Mouse (Mus musculus): Measurements from ENCODE around the gene Gm20532. TPM values are rescaled to one million over a fixed set of nuclear protein-coding genes. Genes with fewer than 3 reads are reported as not detected.

Gm20532 gene
- polyA plus RNA-seq, 1 experiment from 2014 or later, result not detected

DNA sequence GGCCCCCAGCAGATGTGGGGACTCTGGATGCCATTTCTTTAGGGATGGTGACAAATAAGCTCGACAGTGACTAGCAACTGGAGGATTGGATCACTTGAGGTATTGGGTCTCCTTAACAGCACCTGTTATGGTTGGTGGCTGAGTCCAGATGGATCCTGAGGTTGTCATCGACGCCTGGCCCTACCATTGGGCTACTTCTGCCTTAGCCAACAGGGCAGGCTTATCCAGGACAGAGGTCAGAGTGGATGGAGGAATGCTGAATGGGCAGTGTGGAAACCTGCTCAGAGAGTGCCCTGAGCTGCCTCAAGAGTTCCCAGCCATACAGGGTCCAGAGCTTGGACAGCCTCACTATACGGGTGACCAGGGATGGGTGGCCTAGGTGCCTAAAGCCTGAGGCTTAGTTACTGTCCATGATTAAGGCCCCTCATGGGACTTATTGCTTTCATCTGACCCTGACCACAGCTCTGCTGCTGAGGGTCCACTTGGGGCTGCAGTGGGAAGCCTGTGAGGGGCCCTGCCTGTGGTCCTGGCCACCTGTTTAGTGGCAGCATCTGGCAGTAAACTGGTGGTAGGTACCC, 47.6 kb downstream of the Gm20532 start:
- no peaks in the 10 kb centered on the region for H3K9me3 ChIP-seq (ENCODE audit: control insufficient read depth, low read length)
- no peak overlapping the region for H3K9ac ChIP-seq
- 79% methylated on average over 4 of the region's 4 CpGs for WGBS

GRCm38 (mm10) chr2:26634629-26635488, 48.4 kb downstream of the Gm20532 start:
- H3K27ac ChIP-seq, result no peak overlapping the region
- 68% methylated on average over 12 of the region's 12 CpGs for WGBS
- H3K4me2 ChIP-seq (replicated peaks), result no peak overlapping the region
- no peak overlapping the region for H3K4me3 ChIP-seq (replicated peaks; ENCODE audit: low read length)
- DNase-seq (ENCODE audit: low spot score) (no peak), ATAC-seq (ENCODE audit: low FRiP score) (no peak)
- H3K36me3 ChIP-seq (replicated peaks; ENCODE audit: control insufficient read depth, insufficient read depth), result peaks cover 55% of the 10 kb centered on the region
- peaks cover 49% of the 10 kb centered on the region for H3K4me1 ChIP-seq (replicated peaks; ENCODE audit: control insufficient read depth, insufficient read depth, low read length)
- no peaks in the 10 kb centered on the region for H3K9me3 ChIP-seq (ENCODE audit: control insufficient read depth, low read length)
- H3K9ac ChIP-seq, result no peak overlapping the region
- no peaks in the 10 kb centered on the region for H3K27me3 ChIP-seq (ENCODE audit: control insufficient read depth, insufficient read depth, low read length)

More for the DNA sequence above, 47.6 kb downstream of the Gm20532 start:
- Histone ChIP-seq H3K36me3 (replicated peaks; ENCODE audit: control insufficient read depth, insufficient read depth) (peaks cover 55% of the 10 kb centered on the region), H3K4me1 (replicated peaks; ENCODE audit: control insufficient read depth, insufficient read depth, low read length) (peaks cover 54% of the 10 kb centered on the region), H3K4me2 (replicated peaks) (no peak overlapping the region), H3K4me3 (replicated peaks; ENCODE audit: low read length) (no peak overlapping the region), H3K27ac (no peak overlapping the region), H3K27me3 (ENCODE audit: control insufficient read depth, insufficient read depth, low read length) (no peaks in the 10 kb centered on the region)
- no peak for ATAC-seq (ENCODE audit: low FRiP score)
- DNase-seq (ENCODE audit: low spot score), result no peak

GRCm38 (mm10) chr2:26635489-26636324, 49.3 kb downstream of the Gm20532 start:
- peaks cover 40% of the 10 kb centered on the region for H3K4me1 ChIP-seq (replicated peaks; ENCODE audit: control insufficient read depth, insufficient read depth, low read length)
- H3K4me3 ChIP-seq (replicated peaks; ENCODE audit: low read length), result no peak overlapping the region
- ATAC-seq (ENCODE audit: low FRiP score) (no peak), DNase-seq (ENCODE audit: low spot score) (no peak)
- no peak overlapping the region for H3K27ac ChIP-seq
- 75% methylated on average over 21 of the region's 21 CpGs for whole genome bisulfite sequencing
- no peaks in the 10 kb centered on the region for H3K27me3 ChIP-seq (ENCODE audit: control insufficient read depth, insufficient read depth, low read length)
- H3K9ac ChIP-seq, result no peak overlapping the region
- no peaks in the 10 kb centered on the region for H3K9me3 ChIP-seq (ENCODE audit: control insufficient read depth, low read length)
- H3K36me3 ChIP-seq (replicated peaks; ENCODE audit: control insufficient read depth, insufficient read depth), result peaks cover 55% of the 10 kb centered on the region
- no peak overlapping the region for H3K4me2 ChIP-seq (replicated peaks)

GRCm38 (mm10) chr2:26636325-26636635, 49.8 kb downstream of the Gm20532 start:
- Histone ChIP-seq H3K4me3 (replicated peaks; ENCODE audit: low read length) (no peak overlapping the region), H3K9ac (no peak overlapping the region), H3K27ac (no peak overlapping the region), H3K4me2 (replicated peaks) (no peak overlapping the region), H3K9me3 (ENCODE audit: control insufficient read depth, low read length) (no peaks in the 10 kb centered on the region), H3K36me3 (replicated peaks; ENCODE audit: control insufficient read depth, insufficient read depth) (peaks cover 55% of the 10 kb centered on the region), H3K27me3 (ENCODE audit: control insufficient read depth, insufficient read depth, low read length) (no peaks in the 10 kb centered on the region), H3K4me1 (replicated peaks; ENCODE audit: control insufficient read depth, insufficient read depth, low read length) (peaks cover 35% of the 10 kb centered on the region)
- no peak for ATAC-seq (ENCODE audit: low FRiP score)
- WGBS, result 46% methylated on average over 2 of the region's 2 CpGs
- no peak for DNase-seq (ENCODE audit: low spot score)

GRCm38 (mm10) chr2:26637316-26637932, 51.0 kb downstream of the Gm20532 start:
- no peak overlapping the region for H3K9ac ChIP-seq

GRCm38 (mm10) chr2:26638039-26638438, 51.6 kb downstream of the Gm20532 start:
- WGBS, result 83% methylated on average over 5 of the region's 5 CpGs
- DNase-seq (ENCODE audit: low spot score), result no peak
- Histone ChIP-seq H3K27me3 (ENCODE audit: control insufficient read depth, insufficient read depth, low read length) (no peaks in the 10 kb centered on the region), H3K4me2 (replicated peaks) (peak overlapping the region; percentile 87), H3K9ac (peak overlapping the region; percentile 96; the same call in 1 of the 2 replicates), H3K4me3 (replicated peaks; ENCODE audit: low read length) (peak overlapping the region; percentile 92; the same call in 1 of the 2 replicates), H3K9me3 (ENCODE audit: control insufficient read depth, low read length) (no peaks in the 10 kb centered on the region), H3K36me3 (replicated peaks; ENCODE audit: control insufficient read depth, insufficient read depth) (peaks cover 52% of the 10 kb centered on the region), H3K4me1 (replicated peaks; ENCODE audit: control insufficient read depth, insufficient read depth, low read length) (peaks cover 21% of the 10 kb centered on the region), H3K27ac (no peak overlapping the region)
- ATAC-seq (ENCODE audit: low FRiP score), result no peak

More at GRCm38 (mm10) chr2:26637316-26637932, 51.0 kb downstream of the Gm20532 start:
- no peak overlapping the region for H3K4me3 ChIP-seq (replicated peaks; ENCODE audit: low read length)
- H3K9me3 ChIP-seq (ENCODE audit: control insufficient read depth, low read length), result no peaks in the 10 kb centered on the region
- no peaks in the 10 kb centered on the region for H3K27me3 ChIP-seq (ENCODE audit: control insufficient read depth, insufficient read depth, low read length)
- peaks cover 27% of the 10 kb centered on the region for H3K4me1 ChIP-seq (replicated peaks; ENCODE audit: control insufficient read depth, insufficient read depth, low read length)
- H3K27ac ChIP-seq, result no peak overlapping the region
- H3K4me2 ChIP-seq (replicated peaks), result no peak overlapping the region
- 81% methylated on average over 4 of the region's 4 CpGs for WGBS
- DNase-seq (ENCODE audit: low spot score), result no peak
- peaks cover 52% of the 10 kb centered on the region for H3K36me3 ChIP-seq (replicated peaks; ENCODE audit: control insufficient read depth, insufficient read depth)
- ATAC-seq (ENCODE audit: low FRiP score), result no peak

GRCm38 (mm10) chr2:26638572-26638971, 52.1 kb downstream of the Gm20532 start:
- H3K4me2 ChIP-seq (replicated peaks), result peak overlapping the region; percentile 87
- 76% methylated on average over 5 of the region's 5 CpGs for WGBS
- H3K36me3 ChIP-seq (replicated peaks; ENCODE audit: control insufficient read depth, insufficient read depth), result peaks cover 52% of the 10 kb centered on the region
- no peaks in the 10 kb centered on the region for H3K27me3 ChIP-seq (ENCODE audit: control insufficient read depth, insufficient read depth, low read length)
- H3K4me3 ChIP-seq (replicated peaks; ENCODE audit: low read length), result peak overlapping the region; percentile 92
- no peaks in the 10 kb centered on the region for H3K9me3 ChIP-seq (ENCODE audit: control insufficient read depth, low read length)
- no peak for DNase-seq (ENCODE audit: low spot score)
- H3K4me1 ChIP-seq (replicated peaks; ENCODE audit: control insufficient read depth, insufficient read depth, low read length), result peaks cover 17% of the 10 kb centered on the region
- ATAC-seq (ENCODE audit: low FRiP score), result no peak
- peak overlapping the region; percentile 33; the same call in 1 of the 2 replicates for H3K27ac ChIP-seq
- peak overlapping the region; percentile 96 for H3K9ac ChIP-seq

DNA sequence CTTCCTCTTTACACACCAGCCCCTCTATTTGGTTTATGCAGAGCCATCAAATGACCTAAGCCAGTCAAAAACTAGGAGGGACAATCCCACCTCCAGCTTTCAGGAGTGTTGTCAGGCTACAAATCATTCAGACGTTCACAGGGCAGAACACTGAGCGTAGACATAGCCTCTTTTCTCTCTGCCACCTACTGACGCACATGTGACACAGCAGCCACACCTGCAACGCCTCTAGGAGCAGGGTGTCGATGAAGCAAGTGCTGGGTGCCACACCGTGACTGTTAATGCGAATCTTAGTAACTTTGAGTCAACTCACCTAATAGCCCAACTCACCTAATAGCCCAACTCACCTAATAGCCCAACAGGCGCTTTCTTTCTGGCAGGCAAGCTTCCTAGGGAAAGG, 52.6 kb downstream of the Gm20532 start:
- peak; percentile 69 for DNase-seq (ENCODE audit: low spot score)
- H3K9me3 ChIP-seq (ENCODE audit: control insufficient read depth, low read length), result no peaks in the 10 kb centered on the region
- peak overlapping the region; percentile 47 for H3K27ac ChIP-seq
- no peaks in the 10 kb centered on the region for H3K27me3 ChIP-seq (ENCODE audit: control insufficient read depth, insufficient read depth, low read length)
- peak overlapping the region; percentile 87 for H3K4me2 ChIP-seq (replicated peaks)
- H3K4me3 ChIP-seq (replicated peaks; ENCODE audit: low read length), result peak overlapping the region; percentile 92
- peaks cover 17% of the 10 kb centered on the region for H3K4me1 ChIP-seq (replicated peaks; ENCODE audit: control insufficient read depth, insufficient read depth, low read length)
- no peak for ATAC-seq (ENCODE audit: low FRiP score)
- 9% methylated on average over 8 of the region's 8 CpGs for WGBS
- peak overlapping the region; percentile 96 for H3K9ac ChIP-seq
- H3K36me3 ChIP-seq (replicated peaks; ENCODE audit: control insufficient read depth, insufficient read depth), result peaks cover 47% of the 10 kb centered on the region

Data from hindbrain, embryonic 14.5 days (tissue).